Mouse (Mus musculus): ENCODE results near the gene Fbxo28.
A peak's percentile ranks its signal among the peaks of the same experiment; 100 is the strongest.
"Not testable (repeated sequence)": the region's sequence is repeated elsewhere in the genome, so short reads cannot be mapped to it uniquely, and the experiment has no call there.

The Fbxo28 gene

DNA sequence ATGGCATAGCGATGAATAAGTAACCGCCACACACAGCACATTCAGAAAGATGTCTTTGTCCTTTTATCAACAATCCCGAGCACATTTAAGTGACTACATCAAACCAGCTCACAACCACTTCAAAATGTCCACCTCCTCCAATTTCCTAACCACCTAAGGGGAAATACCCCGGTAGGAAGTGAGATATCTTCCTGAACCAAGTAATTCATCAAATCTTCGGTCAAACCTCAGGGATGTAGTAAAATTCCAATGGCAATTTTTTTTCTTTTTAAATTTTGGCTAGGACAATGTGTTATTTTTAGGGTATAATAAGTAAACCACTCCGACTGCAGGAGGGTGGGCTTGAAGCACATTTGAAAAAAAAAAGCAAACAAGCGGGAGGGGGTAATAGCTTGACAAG, 1.1 kb downstream of the Fbxo28 start:
- no peak for DNase-seq

DNA sequence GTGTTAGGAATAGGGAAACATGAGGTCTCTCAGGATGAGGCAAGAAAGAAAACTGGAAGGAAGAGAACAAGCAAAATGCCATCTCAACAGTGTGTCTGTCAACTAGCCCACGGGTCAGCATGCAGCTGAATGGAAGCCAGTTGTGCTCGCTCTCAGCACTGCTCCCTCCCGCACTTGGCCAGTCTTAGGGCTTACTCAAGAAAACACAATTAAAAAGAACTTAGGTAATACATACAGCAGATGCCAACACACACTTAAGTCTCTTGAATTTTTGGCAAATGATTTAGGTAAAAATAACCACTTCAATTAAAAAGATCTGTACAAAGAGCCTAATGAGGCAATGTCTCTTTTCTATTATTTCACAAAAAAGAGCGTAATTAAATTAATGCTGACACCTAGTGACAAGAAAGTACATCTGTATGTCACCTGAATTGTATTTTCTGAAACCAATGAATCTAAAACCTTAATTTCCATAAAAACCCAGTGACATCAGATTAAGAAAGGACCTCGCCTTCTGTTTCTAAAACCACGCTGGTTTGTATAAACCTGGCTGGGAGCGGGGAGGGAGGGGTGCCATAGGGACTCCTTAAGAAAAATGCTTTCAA, 2.4 kb downstream of the Fbxo28 start:
- no peak for DNase-seq

- DNase-seq: no peak
Measured at GRCm38 (mm10) chr1:182333766-182334437, 7.5 kb downstream of the Fbxo28 start.

- no peak for DNase-seq
Measured at GRCm38 (mm10) chr1:182332090-182333034, 9.1 kb downstream of the Fbxo28 start.

DNA sequence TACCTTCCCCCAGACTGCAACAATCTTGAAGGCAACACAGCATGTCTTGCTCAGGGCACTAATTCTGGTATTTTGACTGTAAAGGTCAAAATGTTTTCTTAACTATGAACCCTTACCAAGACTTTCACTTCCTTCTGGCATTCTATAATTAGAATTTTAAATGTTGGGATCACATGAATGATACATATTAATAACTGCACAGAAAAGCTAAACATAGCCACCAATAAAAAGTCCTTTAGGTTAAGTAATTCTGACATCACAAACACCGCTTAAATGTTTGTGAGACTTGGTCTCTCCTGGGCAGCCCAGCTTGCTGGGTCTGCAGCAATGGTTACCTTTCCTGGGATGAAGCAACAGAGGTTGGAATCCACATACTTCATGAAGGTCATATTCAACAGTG, 15.5 kb downstream of the Fbxo28 start:
- DNase-seq: no peak

- no peak for DNase-seq
Measured at GRCm38 (mm10) chr1:182324552-182324951, 16.9 kb downstream of the Fbxo28 start.

DNA sequence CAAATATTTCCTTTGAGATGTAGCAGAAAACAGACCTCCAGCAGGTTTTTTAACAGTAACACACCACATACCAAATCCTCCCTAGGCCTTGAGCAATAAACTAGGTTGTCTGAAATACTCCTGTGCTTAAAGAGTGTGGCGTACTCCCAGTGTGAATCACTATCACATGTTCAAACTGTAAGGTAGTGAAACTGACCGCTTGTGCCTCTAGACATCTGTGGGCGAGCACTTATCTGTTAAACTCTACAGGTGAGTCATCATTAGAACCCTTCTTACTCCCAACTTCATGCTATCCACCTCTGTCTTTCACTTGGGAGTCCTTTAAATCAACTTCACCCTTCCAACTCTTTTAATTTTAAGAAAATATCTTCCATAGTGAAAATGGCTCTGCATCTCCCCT, 18.3 kb downstream of the Fbxo28 start:
- no peak for DNase-seq

GRCm38 (mm10) chr1:182314201-182314600, 27.2 kb downstream of the Fbxo28 start:
- DNase-seq: no peak

GRCm38 (mm10) chr1:182313181-182313580, 28.2 kb downstream of the Fbxo28 start:
- no peak for DNase-seq

DNA sequence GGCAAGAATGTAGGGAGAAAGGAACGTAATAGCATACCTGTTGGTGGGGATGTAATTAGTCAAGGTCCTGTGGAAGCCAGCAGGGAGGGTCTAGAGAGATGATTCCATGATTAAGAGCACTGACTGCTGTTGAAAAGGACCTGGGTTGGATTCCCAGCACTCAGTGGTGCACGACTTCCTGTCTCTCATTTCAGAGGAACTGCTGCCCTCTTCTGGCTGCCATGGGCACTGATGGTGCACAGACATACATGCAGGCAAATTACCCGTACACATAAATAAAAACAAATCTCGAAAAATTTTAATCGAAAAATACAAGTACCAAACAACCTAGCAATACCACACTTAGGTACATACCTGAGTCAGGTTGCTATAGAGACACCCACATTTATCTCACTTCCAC, 30.1 kb downstream of the Fbxo28 start:
- DNase-seq: peak; percentile 54

- no peak for DNase-seq
Measured at GRCm38 (mm10) chr1:182310316-182310715, 31.1 kb downstream of the Fbxo28 start.

- no peak for DNase-seq
Measured at GRCm38 (mm10) chr1:182309403-182309802, 32.0 kb downstream of the Fbxo28 start.

DNA sequence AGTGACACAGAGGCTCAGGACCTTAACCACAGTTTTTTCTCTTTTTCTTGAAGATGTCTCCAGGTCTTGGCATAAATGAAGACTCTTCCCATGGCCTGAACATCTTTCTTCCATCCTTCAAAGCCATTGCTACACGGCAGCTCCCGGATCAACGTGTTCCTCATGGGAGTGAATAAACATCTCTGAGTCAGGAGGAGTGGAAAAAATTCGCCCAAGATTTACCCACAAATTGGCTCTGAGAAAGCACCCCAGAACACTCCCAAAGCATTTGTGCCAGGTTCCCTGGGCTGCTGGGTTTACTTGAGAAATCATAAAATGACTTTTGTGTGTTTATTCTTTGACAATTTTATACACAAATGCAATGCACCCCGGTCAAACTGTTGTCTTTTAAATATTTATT, 38.5 kb downstream of the Fbxo28 start:
- no peak for DNase-seq

GRCm38 (mm10) chr1:182302176-182302870, 39.1 kb downstream of the Fbxo28 start:
- DNase-seq: no peak

- no peak for DNase-seq
Measured at GRCm38 (mm10) chr1:182297821-182298220, 43.6 kb downstream of the Fbxo28 start.

DNA sequence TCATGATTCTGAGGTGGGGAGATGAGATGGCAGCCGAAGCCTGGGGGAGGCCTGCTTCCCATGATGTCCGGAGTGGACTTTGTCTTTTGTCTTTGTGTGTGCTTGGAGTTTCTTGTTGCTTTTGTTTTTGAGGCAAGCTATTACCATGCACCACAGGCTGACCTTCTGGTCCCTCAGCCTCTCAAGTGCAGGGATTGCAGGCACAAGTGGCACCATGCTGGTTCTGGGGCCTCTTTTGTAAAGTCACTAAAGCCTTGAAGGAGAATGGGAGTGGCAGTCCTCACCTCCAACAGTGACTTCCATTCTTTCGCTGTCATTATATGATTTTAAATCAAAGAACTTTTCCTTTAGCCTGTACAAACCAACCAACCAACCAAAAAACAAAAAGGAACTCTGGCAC, 44.2 kb downstream of the Fbxo28 start:
- DNase-seq: no peak

DNA sequence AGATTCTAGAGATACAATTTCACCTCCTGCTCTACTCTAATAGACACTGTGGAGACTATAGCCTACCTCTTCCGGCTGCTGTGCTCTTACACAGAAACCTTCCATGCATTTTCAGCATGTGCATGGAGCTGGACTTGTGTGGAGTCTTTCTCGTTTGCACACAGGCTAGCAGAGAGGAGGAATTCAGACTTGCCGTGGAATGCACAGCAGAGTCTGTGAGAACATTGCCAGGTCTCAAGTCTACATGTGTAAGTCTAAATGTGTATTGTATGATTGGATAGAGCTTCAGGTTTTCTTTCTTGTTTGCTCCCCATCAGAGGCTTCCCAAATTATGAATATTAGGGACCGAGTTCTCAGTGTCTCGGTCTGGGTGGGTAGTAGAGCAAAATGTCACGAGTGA, 44.6 kb downstream of the Fbxo28 start:
- no peak for DNase-seq

- no peak for DNase-seq
Measured at GRCm38 (mm10) chr1:182296141-182296540, 45.3 kb downstream of the Fbxo28 start.

DNA sequence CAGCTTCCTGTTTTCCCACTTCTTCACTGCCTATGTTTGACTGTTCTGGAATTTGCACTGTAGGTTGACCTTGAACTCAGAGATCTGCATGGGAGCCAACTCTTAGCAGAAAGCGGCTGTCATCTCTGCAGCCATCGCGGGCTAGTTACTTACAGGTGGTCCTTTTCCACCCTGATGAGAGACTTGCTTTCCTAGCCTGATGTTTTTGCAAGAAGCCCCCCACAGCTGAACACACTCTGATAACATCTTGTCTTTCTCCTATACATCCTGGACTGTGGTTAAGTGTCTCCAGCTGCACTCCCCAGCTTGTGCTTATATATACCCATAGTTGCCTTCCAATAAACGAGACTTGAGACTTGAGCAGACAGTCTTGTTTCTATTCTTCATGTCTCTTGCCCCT, 49.1 kb downstream of the Fbxo28 start:
- DNase-seq: peak; percentile 62

GRCm38 (mm10) chr1:182290741-182291140, 50.7 kb downstream of the Fbxo28 start:
- DNase-seq: not testable (repeated sequence)

DNA sequence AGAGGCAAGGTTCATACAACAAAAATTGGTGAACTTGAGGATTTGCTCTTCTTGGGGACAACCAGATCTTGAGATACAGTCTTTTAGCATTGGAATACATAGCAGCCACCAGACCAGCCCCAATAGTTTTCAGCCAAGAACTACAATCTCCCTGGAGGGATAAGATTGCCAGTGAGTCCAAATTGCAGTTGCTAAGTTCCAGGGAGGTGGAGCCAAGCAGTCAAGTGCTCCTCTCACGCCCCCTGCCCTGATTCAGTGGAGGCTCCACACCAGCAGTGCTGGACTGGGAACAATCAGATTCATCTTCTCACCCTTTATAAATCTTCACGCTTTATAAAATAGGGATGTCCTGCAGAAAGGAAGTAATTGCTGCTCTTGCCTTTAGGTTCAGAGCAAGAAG, 51.6 kb downstream of the Fbxo28 start:
- DNase-seq: no peak

- DNase-seq: no peak
Measured at GRCm38 (mm10) chr1:182288601-182289000, 52.8 kb downstream of the Fbxo28 start.

DNA sequence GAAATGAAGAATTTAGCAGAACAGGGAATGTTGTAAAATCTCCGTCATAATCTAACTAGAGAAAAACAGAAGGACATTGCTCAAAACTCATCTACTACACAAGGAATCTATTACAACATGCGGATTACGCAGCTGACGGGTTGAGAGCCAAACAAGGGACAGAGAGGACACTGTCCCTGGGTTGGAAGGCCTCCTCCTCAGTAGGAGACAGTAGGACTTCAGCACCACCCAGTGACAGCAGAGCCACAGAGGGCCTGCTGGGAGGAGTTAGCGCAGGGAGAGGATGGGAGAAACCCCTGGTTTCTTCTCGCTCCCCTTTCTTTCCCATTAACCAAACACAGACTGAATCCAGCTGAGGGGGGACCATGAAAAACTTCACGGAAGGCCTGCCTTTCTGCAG, 53.6 kb downstream of the Fbxo28 start:
- DNase-seq: no peak

Data from thymus, postnatal 4 days (tissue).